Mouse (Mus musculus) heart, adult 9 months (tissue): ENCODE measurements around the gene Fcho2.

ENCODE experiments used
- DNase-seq, 2 experiments: peaks; one replicate each; pipeline ENCODE4 v3.0.0; 2022; ENCODE audit warnings: low spot score in 2 of 2

The Fcho2 gene

GRCm38 (mm10) chr13:98804480-98804879 lies 10.8 kb downstream of the Fcho2 start:
- no peak for DNase-seq

DNA sequence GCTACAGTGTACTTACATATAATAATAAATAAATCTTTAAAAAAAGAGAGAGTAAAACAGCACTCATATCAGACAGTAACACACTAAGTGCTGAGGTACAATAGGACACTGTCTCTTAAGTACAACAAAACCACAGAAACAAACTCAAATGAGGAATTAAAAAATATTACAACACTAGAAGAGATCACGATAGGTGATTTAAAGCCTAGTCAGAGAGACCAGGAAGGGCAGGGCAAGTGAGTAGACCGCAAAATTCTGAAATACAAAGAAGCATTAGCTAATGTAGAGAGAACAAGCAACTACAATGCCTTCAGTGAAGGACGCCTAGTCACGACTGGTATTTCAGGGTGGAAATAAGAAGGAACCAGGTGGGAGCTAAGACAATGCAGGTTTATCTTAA lies 11.6 kb downstream of the Fcho2 start:
- no peak for DNase-seq

DNA sequence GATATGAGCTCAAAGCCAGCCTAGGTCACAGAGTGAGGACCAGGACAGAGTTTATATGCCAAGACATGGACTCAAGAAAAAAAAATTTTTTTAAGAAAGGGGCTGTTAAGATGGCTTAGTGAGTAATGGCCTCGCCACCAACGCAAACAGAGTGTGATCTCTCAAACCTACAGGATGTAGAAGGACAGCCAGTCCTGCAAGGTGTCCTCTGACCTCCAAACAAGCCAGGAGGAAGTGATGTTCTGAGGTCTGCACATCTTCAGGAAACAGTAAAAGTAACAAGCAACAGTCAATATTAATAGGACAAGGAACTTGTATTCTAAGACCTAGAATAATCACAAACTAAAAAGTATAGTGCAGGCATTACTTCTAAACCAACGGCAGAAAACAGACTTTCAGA lies 12.3 kb downstream of the Fcho2 start:
- no peak for DNase-seq

GRCm38 (mm10) chr13:98795511-98795910 lies 19.7 kb downstream of the Fcho2 start:
- DNase-seq = no peak

- DNase-seq = no peak
Measured at GRCm38 (mm10) chr13:98792864-98793263, 22.4 kb downstream of the Fcho2 start.

DNA sequence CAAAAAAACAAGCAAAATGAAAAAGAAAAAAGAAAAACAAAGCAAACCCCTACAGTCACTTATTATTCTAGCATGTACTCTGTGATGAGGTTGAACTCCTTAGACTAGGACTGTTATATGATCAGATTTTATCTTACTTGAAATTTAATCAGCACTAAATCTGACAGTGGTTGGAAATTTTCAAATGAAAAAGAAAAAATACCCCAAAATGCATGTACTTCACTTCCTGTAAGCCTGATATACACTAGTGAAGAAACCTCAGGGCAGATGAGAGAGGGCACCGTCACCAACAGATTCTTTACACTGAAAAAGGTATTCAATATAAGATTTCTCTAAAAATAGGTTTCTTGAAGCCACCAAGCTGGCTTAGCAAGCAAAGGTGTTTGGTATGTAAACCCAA lies 23.6 kb downstream of the Fcho2 start:
- no peak for DNase-seq

DNA sequence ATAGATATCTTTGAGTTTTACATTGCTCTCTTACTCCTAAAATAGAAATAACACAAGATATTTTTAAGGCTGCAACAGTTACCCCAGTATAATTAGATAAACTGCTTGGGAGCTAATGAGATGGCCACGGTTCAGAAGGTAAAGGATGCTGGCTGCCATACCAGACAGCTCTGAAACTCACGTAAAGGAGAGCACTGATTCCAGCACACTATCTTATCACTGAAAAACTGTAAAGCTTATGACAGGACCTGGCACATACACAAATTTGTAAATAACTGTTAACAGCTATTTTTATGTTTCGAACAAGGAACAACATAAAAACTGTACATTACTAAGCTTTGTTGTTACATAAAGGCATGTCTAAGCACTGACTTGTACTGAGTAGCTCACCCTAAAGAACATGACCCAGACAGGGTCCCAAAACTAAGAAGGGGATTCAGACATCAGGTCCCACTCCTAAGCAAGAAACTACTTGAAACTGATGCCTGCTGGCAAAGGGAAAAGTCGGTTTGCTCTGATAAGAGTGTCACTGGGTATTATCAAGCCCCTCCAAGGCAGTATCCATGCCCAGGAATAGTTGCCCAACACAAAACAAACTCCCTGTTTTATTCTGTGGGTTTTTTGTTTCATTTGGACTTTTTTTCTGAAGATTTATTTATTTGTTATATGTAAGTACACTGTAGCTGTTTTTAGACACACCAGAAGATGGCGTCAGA lies 28.1 kb downstream of the Fcho2 start:
- no peak for DNase-seq

- DNase-seq = no peak
Measured at GRCm38 (mm10) chr13:98777959-98778358, 37.3 kb downstream of the Fcho2 start.

- DNase-seq = no peak
Measured at GRCm38 (mm10) chr13:98771484-98771883, 43.8 kb downstream of the Fcho2 start.

DNA sequence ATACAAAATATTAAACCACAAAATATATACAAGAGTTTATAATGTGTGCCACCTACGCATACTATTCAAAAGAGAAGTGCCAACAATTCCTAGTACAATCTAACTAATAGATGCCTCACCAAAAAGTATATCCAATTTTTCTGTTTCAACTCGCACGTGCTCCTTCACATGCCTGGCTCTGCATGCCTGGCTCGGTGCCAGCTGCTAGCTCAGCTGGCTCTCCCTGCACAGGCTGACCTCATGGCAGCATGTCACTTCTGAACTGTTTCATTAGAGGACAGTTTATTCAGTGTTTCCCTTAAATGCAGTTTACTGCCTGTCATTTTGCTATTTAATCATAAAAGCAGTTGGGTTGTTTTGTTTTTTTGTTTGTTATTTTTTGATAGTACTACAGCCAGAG lies 46.9 kb downstream of the Fcho2 start:
- DNase-seq = peak; percentile 49 to 69

DNA sequence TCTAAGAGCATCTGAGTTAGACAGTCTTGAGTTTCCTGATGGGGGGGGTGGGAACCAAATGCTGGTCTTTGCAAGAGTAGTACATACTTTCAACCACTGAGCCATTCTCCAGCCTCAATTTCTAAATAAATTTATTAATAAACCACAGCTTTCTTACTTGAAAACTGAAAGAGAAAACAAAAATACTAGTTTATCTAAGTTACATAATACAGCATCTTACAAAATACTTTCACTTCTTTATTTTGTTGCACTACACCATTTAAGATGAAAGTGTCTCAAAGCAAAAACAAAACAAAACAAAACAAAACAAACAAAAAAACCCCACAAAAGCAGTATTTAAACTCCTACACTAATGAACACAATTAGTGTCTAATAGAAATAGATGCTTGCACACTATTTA lies 53.5 kb downstream of the Fcho2 start:
- DNase-seq = no peak

DNA sequence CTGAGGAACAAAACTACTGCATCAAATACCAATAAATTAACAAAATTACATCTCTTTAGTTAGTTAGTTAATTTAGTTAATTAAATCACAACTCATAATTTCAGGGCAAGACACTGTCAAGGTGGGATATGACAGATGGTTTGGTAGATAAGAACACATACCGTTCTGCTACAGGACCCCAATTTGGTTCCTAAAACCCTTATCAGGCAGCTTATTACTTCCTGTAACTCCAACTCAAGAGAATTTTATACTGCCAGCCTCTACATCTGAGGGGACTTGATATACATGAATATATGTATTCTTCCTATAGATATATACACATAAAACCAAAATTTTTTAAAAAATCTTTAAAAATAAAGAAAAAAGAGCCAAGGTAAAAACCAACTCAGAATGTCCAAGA lies 59.4 kb downstream of the Fcho2 start:
- DNase-seq = no peak

- no peak for DNase-seq
Measured at GRCm38 (mm10) chr13:98744679-98745078, 70.6 kb downstream of the Fcho2 start.

DNA sequence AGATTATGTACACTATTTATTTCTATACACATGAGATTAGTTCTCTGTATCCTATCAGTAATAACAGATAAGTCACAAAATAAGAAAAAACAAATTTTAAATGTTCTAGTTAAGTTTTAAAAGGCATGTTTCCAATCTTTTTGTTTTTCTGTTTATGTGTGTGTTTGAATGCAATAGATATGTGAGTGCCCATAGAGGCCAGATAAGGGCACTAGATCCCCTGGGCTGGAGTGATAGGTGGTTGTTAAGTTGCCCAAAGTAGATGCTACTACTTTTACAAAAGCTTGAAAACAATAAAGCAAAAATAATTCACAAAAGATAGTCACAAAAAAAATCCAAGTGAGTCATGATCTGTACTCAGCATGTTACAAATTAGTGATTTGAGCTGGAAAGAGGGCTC lies 71.4 kb downstream of the Fcho2 start:
- DNase-seq = no peak

DNA sequence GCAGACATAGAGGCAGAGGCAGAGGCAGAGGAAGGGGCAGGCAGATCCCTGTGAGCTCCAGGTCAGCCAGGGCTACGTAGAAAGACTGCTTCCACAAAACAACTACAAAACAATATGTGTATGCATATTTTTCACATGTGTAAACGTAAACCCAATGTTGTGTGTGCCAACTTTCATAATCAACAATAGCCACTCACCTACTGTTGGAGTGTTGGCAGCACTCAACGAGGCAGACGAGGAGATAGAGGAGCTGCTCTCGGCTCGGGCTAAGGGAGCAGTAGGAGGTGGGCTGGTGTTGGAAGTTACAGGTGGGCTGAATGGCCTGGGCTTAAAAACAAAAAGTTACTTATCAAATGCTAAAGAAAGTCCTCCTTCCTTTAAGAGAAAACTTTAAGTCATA lies 72.0 kb downstream of the Fcho2 start:
- no peak for DNase-seq

GRCm38 (mm10) chr13:98738213-98738612 lies 77.0 kb downstream of the Fcho2 start:
- DNase-seq = no peak

DNA sequence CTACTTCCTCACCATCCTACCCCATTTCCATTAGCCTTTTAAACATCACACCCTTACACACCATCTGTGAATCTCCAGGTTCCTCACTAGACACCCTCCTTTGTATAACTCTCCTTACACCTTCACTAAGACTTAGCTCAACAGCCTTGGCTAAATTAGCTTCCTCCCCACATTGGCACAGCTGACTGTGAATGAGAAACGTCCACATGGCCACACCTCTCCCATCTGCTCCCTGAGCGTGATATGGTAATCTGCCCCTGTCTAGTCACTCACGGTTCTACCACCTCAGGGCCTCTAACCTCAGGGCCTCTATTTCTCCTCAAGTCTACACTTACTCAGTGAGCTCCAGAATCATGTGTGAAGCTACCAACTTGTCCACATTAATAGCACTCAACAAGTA lies 82.0 kb downstream of the Fcho2 start:
- DNase-seq = no peak

GRCm38 (mm10) chr13:98729271-98730062 lies 85.8 kb downstream of the Fcho2 start:
- no peak for DNase-seq

DNA sequence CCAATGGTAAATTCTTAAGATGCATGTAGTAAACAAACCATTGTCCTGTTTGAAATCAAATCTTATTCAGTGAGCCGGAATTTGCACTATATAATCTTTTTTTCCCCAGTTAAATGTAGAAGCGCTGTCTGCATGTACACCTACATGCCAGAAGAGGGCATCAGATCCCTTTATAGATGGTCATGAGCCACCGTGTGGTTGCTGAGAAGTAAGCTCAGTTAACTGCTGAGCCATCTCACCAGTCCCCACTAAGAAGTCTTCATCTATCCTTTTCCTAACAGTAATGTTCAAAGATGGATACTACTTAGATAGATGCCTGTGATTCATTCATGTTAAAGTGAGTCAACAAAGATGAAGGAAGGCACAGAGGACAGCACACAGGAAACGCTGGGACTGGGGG lies 88.8 kb downstream of the Fcho2 start:
- no peak for DNase-seq

GRCm38 (mm10) chr13:98723430-98723829 lies 91.8 kb downstream of the Fcho2 start:
- no peak for DNase-seq

DNA sequence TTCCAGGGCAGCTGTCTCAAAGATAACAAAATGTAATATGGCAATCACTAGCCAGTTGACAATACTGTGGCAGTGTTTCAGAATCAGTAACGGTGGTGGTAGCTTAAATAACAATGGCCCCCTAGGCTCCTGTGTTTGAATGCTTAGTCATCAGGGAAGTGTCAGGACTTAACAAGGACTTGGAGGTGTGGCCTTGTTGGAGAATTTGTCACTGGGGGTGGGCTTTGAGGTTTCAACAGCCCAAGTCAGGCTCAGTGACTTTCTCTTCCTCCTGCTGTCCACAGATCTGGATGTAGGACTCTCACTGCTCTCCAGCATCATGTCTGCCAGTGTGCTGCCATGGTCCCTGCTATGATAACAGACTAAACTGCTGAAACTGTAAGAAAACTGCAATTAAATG lies 93.0 kb downstream of the Fcho2 start:
- DNase-seq = no peak

- no peak for DNase-seq
Measured at GRCm38 (mm10) chr13:98716176-98716575, 99.1 kb downstream of the Fcho2 start.

DNA sequence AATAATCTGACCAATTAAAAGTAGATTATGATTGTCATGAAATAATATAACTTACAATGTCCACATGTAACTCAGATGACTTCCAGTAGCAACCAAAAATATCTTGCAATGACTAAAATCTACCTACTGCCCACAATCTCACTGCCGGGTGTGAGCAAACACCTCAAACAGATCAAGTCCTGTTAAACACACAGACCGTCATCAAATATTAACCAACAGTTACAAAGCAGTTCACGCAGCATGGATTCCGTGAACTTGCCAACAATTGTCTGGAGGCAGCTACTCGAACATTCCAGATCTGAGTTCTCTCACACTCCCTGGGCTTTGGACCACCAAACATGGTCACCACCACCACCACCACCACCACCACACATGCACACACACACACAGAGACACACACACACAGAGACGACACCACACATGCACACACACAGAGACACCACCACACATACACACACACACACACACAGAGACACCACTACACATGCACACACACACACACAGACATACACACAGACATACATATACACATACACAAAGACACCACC lies 99.7 kb downstream of the Fcho2 start:
- DNase-seq = no peak
